Mouse (Mus musculus) thymus, adult 2 months (tissue): ENCODE measurements around the gene Gm884. TPM values are rescaled to one million over a fixed set of nuclear protein-coding genes. Genes with fewer than 3 reads are reported as not detected.
A peak's percentile ranks its signal among the peaks of the same experiment; 100 is the strongest.

Experiments used
- DNase-seq: peaks from one replicate; pipeline ENCODE4 v3.0.0; 2021
- H3K27ac ChIP-seq: fragments of 200-500 bp; 2 replicates; pipeline ENCODE4 v1.5.1; 2012; ENCODE audit warnings: low read length, control low read depth; ENCODE audit not compliant: control insufficient read depth, insufficient read depth
- H3K27me3 ChIP-seq: fragments of 200-500 bp; 2 replicates; pipeline ENCODE4 v1.6.1; 2012; ENCODE audit warnings: mild to moderate bottlenecking, low read length, moderate library complexity, mixed read lengths; ENCODE audit not compliant: control insufficient read depth, insufficient read depth
- H3K36me3 ChIP-seq: fragments of 200-500 bp; 2 replicates; pipeline ENCODE4 v1.6.1; 2012; ENCODE audit warnings: mild to moderate bottlenecking, low read length, moderate library complexity; ENCODE audit not compliant: control insufficient read depth, insufficient read depth
- H3K4me1 ChIP-seq: fragments of 200-500 bp; replicated peaks from 2 replicates; pipeline ENCODE4 v1.6.1; 2012; ENCODE audit warnings: low read length; ENCODE audit not compliant: control insufficient read depth, insufficient read depth
- H3K4me3 ChIP-seq: fragments of 200-500 bp; 2 replicates; pipeline ENCODE4 v1.5.1; 2012; ENCODE audit warnings: mild to moderate bottlenecking, low read length, control low read depth, moderate library complexity; ENCODE audit not compliant: control insufficient read depth, insufficient read depth
- CTCF ChIP-seq: fragments of 200-500 bp; IDR thresholded peaks from 2 replicates; pipeline ENCODE4 v1.5.1; 2012; ENCODE audit warnings: mild to moderate bottlenecking, control low read depth, low read length, moderate library complexity, borderline replicate concordance; ENCODE audit not compliant: control insufficient read depth, poor library complexity, insufficient read depth; ENCODE audit errors: extremely low read depth
- POLR2A ChIP-seq: fragments of 200-500 bp; IDR thresholded peaks from 2 replicates; pipeline ENCODE4 v1.6.1; 2012; ENCODE audit warnings: mild to moderate bottlenecking, low read length, control low read depth, moderate library complexity; ENCODE audit not compliant: control insufficient read depth, poor library complexity, insufficient read depth; ENCODE audit errors: extremely low read depth
- WGBS: fragments of 180-500 bp; shearing (Covaris S2); methylation state at CpG from one replicate; pipeline ENCODE4 v1.1.7; 2018; 5-methylcytosine and 5-hydroxymethylcytosine counted together
- polyA plus RNA-seq: library from polyadenylated mRNA; depleted of rRNA; stranded (reverse); fragments of >200 nt; gene quantifications from 2 replicates; pipeline ENCODE4 v1.2.3, GENCODE M21; 2012

Gm884 gene
- polyA plus RNA-seq, 1 experiment = not detected

- H3K4me3 ChIP-seq = no peak overlapping the region
- TF ChIP-seq POLR2A (no peak), CTCF (no peak)
- no peak for DNase-seq
- no peak overlapping the region for H3K27ac ChIP-seq
- WGBS = 40% methylated on average over 7 of the region's 7 CpGs
- H3K27me3 ChIP-seq = peaks cover 6% of the 10 kb centered on the region; the same call in 1 of the 2 replicates
- H3K36me3 ChIP-seq = no peaks in the 10 kb centered on the region
- no peaks in the 10 kb centered on the region for H3K4me1 ChIP-seq
These were observed 27.7 kb upstream of the Gm884 start for GRCm38 (mm10) chr11:103648656-103649055.

GRCm38 (mm10) chr11:103647921-103648620 lies 27.1 kb upstream of the Gm884 start:
- H3K27me3 ChIP-seq = peaks cover 6% of the 10 kb centered on the region; the same call in 1 of the 2 replicates
- no peak for TF ChIP-seq CTCF
- TF ChIP-seq POLR2A = no peak
- H3K27ac ChIP-seq = no peak overlapping the region
- WGBS = 19% methylated on average over 11 of the region's 11 CpGs
- DNase-seq = no peak
- H3K36me3 ChIP-seq = no peaks in the 10 kb centered on the region
- H3K4me1 ChIP-seq = no peaks in the 10 kb centered on the region
- H3K4me3 ChIP-seq = no peak overlapping the region

- H3K4me3 ChIP-seq = no peak overlapping the region
- H3K27me3 ChIP-seq = peaks cover 6% of the 10 kb centered on the region; the same call in 1 of the 2 replicates
- no peak for DNase-seq
- no peaks in the 10 kb centered on the region for H3K36me3 ChIP-seq
- no peak overlapping the region for H3K27ac ChIP-seq
- 80% methylated on average over 6 of the region's 6 CpGs for WGBS
- TF ChIP-seq CTCF (no peak), POLR2A (no peak)
- no peaks in the 10 kb centered on the region for H3K4me1 ChIP-seq
These were observed 25.4 kb upstream of the Gm884 start for GRCm38 (mm10) chr11:103646301-103646700.

GRCm38 (mm10) chr11:103645731-103646130 lies 24.8 kb upstream of the Gm884 start:
- Histone ChIP-seq H3K4me1 (no peaks in the 10 kb centered on the region), H3K4me3 (no peak overlapping the region), H3K36me3 (no peaks in the 10 kb centered on the region), H3K27ac (no peak overlapping the region), H3K27me3 (peaks cover 6% of the 10 kb centered on the region; the same call in 1 of the 2 replicates)
- DNase-seq = no peak
- no peak for TF ChIP-seq POLR2A
- no peak for TF ChIP-seq CTCF
- 61% methylated on average over 8 of the region's 8 CpGs for WGBS

- WGBS = 66% methylated on average over 9 of the region's 9 CpGs
- no peaks in the 10 kb centered on the region; the same call in 1 of the 2 replicates for H3K27me3 ChIP-seq
- H3K36me3 ChIP-seq = no peaks in the 10 kb centered on the region
- H3K27ac ChIP-seq = no peak overlapping the region
- no peak for DNase-seq
- no peak overlapping the region for H3K4me3 ChIP-seq
- H3K4me1 ChIP-seq = no peaks in the 10 kb centered on the region
- no peak for TF ChIP-seq POLR2A
- TF ChIP-seq CTCF = no peak
These were observed 22.3 kb upstream of the Gm884 start for GRCm38 (mm10) chr11:103643211-103643610.

- DNase-seq = peak; percentile 33
- no peak overlapping the region for H3K4me3 ChIP-seq
- no peak overlapping the region for H3K27ac ChIP-seq
- peak; percentile 45; the same call in 1 of the 2 replicates for TF ChIP-seq CTCF
- TF ChIP-seq POLR2A = no peak
- no peaks in the 10 kb centered on the region for H3K36me3 ChIP-seq
- H3K4me1 ChIP-seq = no peaks in the 10 kb centered on the region
- H3K27me3 ChIP-seq = no peaks in the 10 kb centered on the region; the same call in 1 of the 2 replicates
- WGBS = 4% methylated on average over 10 of the region's 10 CpGs
These were observed 18.5 kb upstream of the Gm884 start for GRCm38 (mm10) chr11:103639407-103639946.

GRCm38 (mm10) chr11:103638790-103639189 lies 17.9 kb upstream of the Gm884 start, which contains the start of gene Lyzl6:
Lyzl6 (minus strand) TSS chr11:103638890.
- no peak for DNase-seq
- no peaks in the 10 kb centered on the region for H3K36me3 ChIP-seq
- H3K4me1 ChIP-seq = no peaks in the 10 kb centered on the region
- H3K27me3 ChIP-seq = no peaks in the 10 kb centered on the region; the same call in 1 of the 2 replicates
- H3K27ac ChIP-seq = no peak within 1 kb of the TSS
- H3K4me3 ChIP-seq = no peak within 1 kb of the TSS
- TF ChIP-seq POLR2A (no peak), CTCF (no peak)
- WGBS = 75% methylated on average over 3 of the region's 3 CpGs
